Mouse (Mus musculus) forebrain, postnatal 0 days (tissue): ENCODE results near the gene Smyd3. TPM values are rescaled to one million over a fixed set of nuclear protein-coding genes. Genes with fewer than 3 reads are reported as not detected.

Source experiments
- ATAC-seq: fragments of 200-750 bp; cut with Nextera tagmentation; 2 replicates; pipeline ENCODE4 v1.8.0; 2017; ENCODE audit warnings: mild to moderate bottlenecking, moderate library complexity
- DNase-seq: peaks from one replicate; pipeline ENCODE4 v3.0.0-alpha.2; 2015
- H3K27ac ChIP-seq: fragments of 300-500 bp; sonication (generic); 2 replicates; pipeline ENCODE4 v1.5.1; 2014; ENCODE audit warnings: low read depth, mild to moderate bottlenecking, antibody characterized with exemption, low read length, moderate library complexity, mixed read lengths
- H3K27me3 ChIP-seq: fragments of 300-500 bp; sonication (generic); 2 replicates; pipeline ENCODE4 v1.6.1; 2014; ENCODE audit warnings: mild to moderate bottlenecking, low read length, mixed read lengths; ENCODE audit not compliant: insufficient read depth
- H3K36me3 ChIP-seq: fragments of 300-500 bp; sonication (generic); 2 replicates; pipeline ENCODE4 v1.6.1; 2014; ENCODE audit warnings: mild to moderate bottlenecking, moderate library complexity; ENCODE audit not compliant: insufficient read depth
- H3K4me1 ChIP-seq: fragments of 300-500 bp; sonication (generic); 2 replicates; pipeline ENCODE4 v1.6.1; 2014; ENCODE audit warnings: antibody characterized with exemption; ENCODE audit not compliant: insufficient read depth
- H3K4me2 ChIP-seq: fragments of 300-500 bp; sonication (generic); 2 replicates; pipeline ENCODE4 v1.6.1; 2014; ENCODE audit warnings: low read depth, mild to moderate bottlenecking, moderate library complexity
- H3K4me3 ChIP-seq: fragments of 300-500 bp; sonication (generic); 2 replicates; pipeline ENCODE4 v1.5.1; 2014; ENCODE audit warnings: low read depth, low read length, mixed read lengths
- H3K9ac ChIP-seq: fragments of 300-500 bp; sonication (generic); 2 replicates; pipeline ENCODE4 v1.6.1; 2014; ENCODE audit warnings: mild to moderate bottlenecking
- H3K9me3 ChIP-seq: fragments of 300-500 bp; sonication (generic); 2 replicates; pipeline ENCODE4 v1.6.1; 2016; ENCODE audit warnings: low read length
- CTCF ChIP-seq: sonication (generic); IDR thresholded peaks from 2 replicates; pipeline ENCODE4 v1.5.1; 2016; ENCODE audit warnings: antibody characterized with exemption, control low read depth, low read depth
- WGBS: fragments of 180-500 bp; shearing (Covaris S2); extraction: QIAGEN DNeasy Blood & Tissue Kit; methylation state at CpG from one replicate; pipeline ENCODE4 v1.1.7; 2014; 5-methylcytosine and 5-hydroxymethylcytosine counted together
- polyA plus RNA-seq: library from polyadenylated mRNA; unstranded; fragments of >200 nt; fragmentation: Nextera tagmentation; extraction: Ambion mirVana; gene quantifications from 2 replicates; pipeline ENCODE4 v1.2.1, GENCODE M21; 2015
- total RNA-seq: library from RNA; depleted of rRNA; stranded (reverse); fragments of >200 nt; gene quantifications from 2 replicates; pipeline ENCODE4 v1.2.3, GENCODE M21; 2014

The Smyd3 gene
- total and polyA plus RNA-seq, 2 experiments from 2014 or later, result 19.0 to 27.6 TPM

- ATAC-seq, result peak; percentile 30; the same call in 1 of the 2 replicates
- DNase-seq, result no peak
- Histone ChIP-seq H3K27me3 (0 out of 2 replicates have a peak, but pooled peaks cover 3% of the 10 kb centered on the region), H3K4me3 (no peak overlapping the region), H3K27ac (no peak overlapping the region), H3K9ac (no peak overlapping the region), H3K4me1 (no peaks in the 10 kb centered on the region), H3K4me2 (no peak overlapping the region), H3K9me3 (no peaks in the 10 kb centered on the region), H3K36me3 (no peaks in the 10 kb centered on the region)
- 55% methylated on average over 17 of the region's 17 CpGs for WGBS
- TF ChIP-seq CTCF, result no peak
These were observed 471.8 kb downstream of the Smyd3 start for GRCm38 (mm10) chr1:179045856-179046714.

GRCm38 (mm10) chr1:179044165-179044564 is 473.7 kb downstream of the Smyd3 start:
- Histone ChIP-seq H3K4me2 (no peak overlapping the region), H3K27me3 (0 out of 2 replicates have a peak, but pooled peaks cover 3% of the 10 kb centered on the region), H3K9ac (no peak overlapping the region), H3K9me3 (no peaks in the 10 kb centered on the region), H3K36me3 (no peaks in the 10 kb centered on the region), H3K4me1 (no peaks in the 10 kb centered on the region), H3K27ac (no peak overlapping the region), H3K4me3 (no peak overlapping the region)
- DNase-seq, result no peak
- ATAC-seq, result no peak
- WGBS, result 72% methylated on average over 5 of the region's 5 CpGs
- no peak for TF ChIP-seq CTCF

- no peak for TF ChIP-seq CTCF
- peak; percentile 45 for DNase-seq
These were observed 474.2 kb downstream of the Smyd3 start for GRCm38 (mm10) chr1:179043644-179044043.

DNA sequence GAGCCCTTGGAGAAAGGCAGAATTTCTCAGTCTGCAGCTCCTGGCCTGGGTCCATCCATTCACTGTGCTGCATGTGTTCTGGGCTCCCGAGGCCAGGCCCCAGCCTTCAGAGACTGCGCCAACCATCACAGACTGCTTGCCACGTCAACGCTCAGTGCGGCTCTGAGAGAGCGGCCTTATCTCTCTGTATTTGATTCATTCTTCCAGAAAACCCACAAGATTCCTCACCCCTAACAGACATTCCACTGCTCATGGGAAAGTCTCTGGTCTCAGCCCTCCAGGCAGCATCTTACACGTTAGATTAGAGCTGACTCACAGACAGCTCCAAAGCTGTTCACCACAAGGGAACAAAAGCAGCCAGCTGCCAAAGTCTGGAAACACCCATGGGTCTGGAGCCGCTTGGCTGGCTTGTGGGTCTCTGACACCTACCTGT is 475.9 kb downstream of the Smyd3 start:
- DNase-seq (peak; percentile 78), ATAC-seq (peak; percentile 88)
- TF ChIP-seq CTCF, result no peak
- H3K9ac ChIP-seq, result no peak overlapping the region
- H3K36me3 ChIP-seq, result no peaks in the 10 kb centered on the region
- H3K4me1 ChIP-seq, result no peaks in the 10 kb centered on the region
- H3K27me3 ChIP-seq, result 0 out of 2 replicates have a peak, but pooled peaks cover 3% of the 10 kb centered on the region
- no peak overlapping the region for H3K4me2 ChIP-seq
- WGBS, result 46% methylated on average over 8 of the region's 8 CpGs
- H3K9me3 ChIP-seq, result no peaks in the 10 kb centered on the region
- H3K4me3 ChIP-seq, result no peak overlapping the region
- H3K27ac ChIP-seq, result peak overlapping the region; percentile 40; the same call in 1 of the 2 replicates

More at GRCm38 (mm10) chr1:179043644-179044043, 474.2 kb downstream of the Smyd3 start:
- Histone ChIP-seq H3K4me1 (no peaks in the 10 kb centered on the region), H3K9ac (no peak overlapping the region), H3K4me3 (no peak overlapping the region), H3K27me3 (0 out of 2 replicates have a peak, but pooled peaks cover 3% of the 10 kb centered on the region), H3K36me3 (no peaks in the 10 kb centered on the region), H3K27ac (no peak overlapping the region), H3K9me3 (no peaks in the 10 kb centered on the region), H3K4me2 (no peak overlapping the region)
- peak; percentile 15; the same call in 1 of the 2 replicates for ATAC-seq
- WGBS, result 45% methylated on average over 12 of the region's 12 CpGs

DNA sequence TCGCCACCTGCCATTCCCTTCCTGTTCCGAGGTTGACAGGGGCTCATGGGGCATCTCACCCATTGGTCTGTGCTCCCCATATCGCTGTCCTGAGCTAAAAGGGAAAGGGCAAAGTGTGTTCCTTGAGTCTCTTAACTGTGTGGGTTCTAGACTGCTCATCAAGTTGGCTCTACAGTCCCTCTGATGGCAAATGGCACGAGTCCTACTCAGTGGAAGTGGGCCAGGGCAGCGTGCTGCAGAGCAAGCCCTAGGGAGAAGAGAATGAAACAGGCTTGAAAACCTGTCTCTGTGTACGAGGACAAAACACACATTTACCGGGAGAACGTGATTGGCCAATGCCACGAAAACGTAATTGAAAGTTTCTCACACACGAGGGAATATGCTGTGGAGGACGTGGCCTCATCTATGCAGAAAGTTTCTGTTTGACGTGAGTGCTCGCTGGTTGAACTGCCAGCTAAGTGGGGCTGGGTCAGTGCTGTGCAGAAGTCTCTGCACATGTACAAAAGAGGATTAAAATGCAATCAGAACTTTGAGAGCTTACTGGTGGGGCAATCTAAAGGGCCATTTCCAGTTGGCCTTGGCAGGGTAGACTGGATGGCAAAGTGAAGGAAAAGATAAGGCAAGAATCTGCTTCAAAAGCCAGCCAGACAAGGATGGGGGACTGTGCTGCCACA is 476.5 kb downstream of the Smyd3 start:
- DNase-seq (no peak), ATAC-seq (peak; percentile 5; the same call in 1 of the 2 replicates)
- Histone ChIP-seq H3K9me3 (no peaks in the 10 kb centered on the region), H3K4me1 (no peaks in the 10 kb centered on the region), H3K36me3 (no peaks in the 10 kb centered on the region), H3K27me3 (0 out of 2 replicates have a peak, but pooled peaks cover 3% of the 10 kb centered on the region), H3K9ac (no peak overlapping the region), H3K4me3 (no peak overlapping the region), H3K4me2 (no peak overlapping the region), H3K27ac (0 out of 2 replicates have a peak overlapping the region, but pooled peaks have one; percentile 40)
- TF ChIP-seq CTCF, result no peak
- WGBS, result 70% methylated on average over 14 of the region's 14 CpGs

DNA sequence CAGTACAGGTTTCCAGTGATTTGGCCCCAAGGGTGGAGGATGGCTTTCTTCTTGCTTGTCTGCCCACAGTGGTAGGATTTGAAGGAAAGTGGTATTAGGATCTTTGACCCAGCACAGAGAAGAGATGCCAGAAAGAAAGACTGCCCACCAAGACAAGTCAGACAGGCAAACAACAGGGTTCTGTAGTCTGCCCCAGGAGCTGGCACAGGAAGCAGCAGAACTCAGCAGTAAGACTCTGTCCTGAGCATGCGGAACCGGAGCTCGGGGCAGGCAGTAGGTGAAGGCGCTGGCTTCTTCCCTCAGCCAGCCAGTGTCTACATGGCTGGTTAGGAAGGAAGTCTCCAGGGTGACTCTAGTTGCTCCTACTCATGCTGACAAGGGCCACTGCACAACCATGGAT is 479.0 kb downstream of the Smyd3 start:
- ATAC-seq, result no peak
- no peaks in the 10 kb centered on the region for H3K9me3 ChIP-seq
- H3K36me3 ChIP-seq, result no peaks in the 10 kb centered on the region
- DNase-seq, result no peak
- WGBS, result 94% methylated on average over 4 of the region's 4 CpGs
- H3K4me3 ChIP-seq, result no peak overlapping the region
- no peak overlapping the region for H3K9ac ChIP-seq
- no peak for TF ChIP-seq CTCF
- H3K4me1 ChIP-seq, result no peaks in the 10 kb centered on the region
- H3K27me3 ChIP-seq, result no peaks in the 10 kb centered on the region
- no peak overlapping the region for H3K27ac ChIP-seq
- no peak overlapping the region for H3K4me2 ChIP-seq

DNA sequence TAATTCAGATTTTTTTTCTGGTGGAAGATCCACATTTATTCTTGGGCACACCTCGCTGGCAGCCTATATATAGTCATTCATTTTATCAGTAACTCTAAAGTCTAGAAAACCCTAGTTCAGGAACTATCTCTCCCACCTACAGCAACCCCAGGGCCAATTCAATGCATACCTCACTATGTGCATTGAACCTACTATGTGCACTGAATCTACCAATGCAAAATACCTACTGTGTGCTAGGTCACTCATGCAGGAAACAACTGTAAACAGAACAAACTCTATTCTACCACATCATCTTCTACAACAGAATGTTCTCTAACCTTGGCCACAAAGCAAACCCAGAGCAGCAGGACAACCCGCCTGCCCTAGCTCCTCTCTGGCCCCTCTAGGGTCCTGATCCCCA is 484.9 kb downstream of the Smyd3 start:
- Histone ChIP-seq H3K4me3 (no peak overlapping the region), H3K27ac (no peak overlapping the region), H3K27me3 (no peaks in the 10 kb centered on the region), H3K4me1 (no peaks in the 10 kb centered on the region), H3K36me3 (no peaks in the 10 kb centered on the region), H3K9me3 (no peaks in the 10 kb centered on the region), H3K9ac (no peak overlapping the region), H3K4me2 (no peak overlapping the region)
- WGBS, result 97% methylated on average over 2 of the region's 2 CpGs
- DNase-seq, result no peak
- no peak for ATAC-seq
- TF ChIP-seq CTCF, result no peak
